Mouse (Mus musculus) heart, embryonic 16.5 days (tissue): ENCODE data around the gene Hnrnph1. TPM values are rescaled to one million over a fixed set of nuclear protein-coding genes. Genes with fewer than 3 reads are reported as not detected.
"Not testable (repeated sequence)": the region's sequence is repeated elsewhere in the genome, so short reads cannot be mapped to it uniquely, and the experiment has no call there.

ENCODE experiments used
- ATAC-seq: fragments of 200-750 bp; cut with Nextera tagmentation; replicated peaks from 2 replicates; pipeline ENCODE4 v1.8.0; 2017; ENCODE audit warnings: moderate number of reproducible peaks; ENCODE audit not compliant: insufficient read depth, low FRiP score; ENCODE audit errors: extremely low read depth
- H3K27ac ChIP-seq: fragments of 300-500 bp; sonication (generic); 2 replicates; pipeline ENCODE4 v1.5.1; 2014; ENCODE audit warnings: mild to moderate bottlenecking, low read length, control low read depth, moderate library complexity
- H3K27me3 ChIP-seq: fragments of 300-500 bp; sonication (generic); 2 replicates; pipeline ENCODE4 v1.6.1; 2014; ENCODE audit warnings: low read length, mixed read lengths; ENCODE audit not compliant: control insufficient read depth, insufficient read depth
- H3K36me3 ChIP-seq: fragments of 300-500 bp; sonication (generic); 2 replicates; pipeline ENCODE4 v1.6.1; 2014; ENCODE audit not compliant: control insufficient read depth, insufficient read depth
- H3K4me1 ChIP-seq: fragments of 300-500 bp; sonication (generic); 2 replicates; pipeline ENCODE4 v1.6.1; 2014; ENCODE audit warnings: low read length, mixed read lengths; ENCODE audit not compliant: control insufficient read depth, insufficient read depth
- H3K4me2 ChIP-seq: fragments of 300-500 bp; sonication (generic); 2 replicates; pipeline ENCODE4 v1.6.1; 2014; ENCODE audit warnings: low read depth, mild to moderate bottlenecking, control low read depth, low read length
- H3K4me3 ChIP-seq: fragments of 300-500 bp; sonication (generic); 2 replicates; pipeline ENCODE4 v1.5.1; 2014; ENCODE audit warnings: mild to moderate bottlenecking, control low read depth, low read length
- H3K9ac ChIP-seq: fragments of 300-500 bp; sonication (generic); 2 replicates; pipeline ENCODE4 v1.6.1; 2014; ENCODE audit warnings: low read length, control low read depth
- H3K9me3 ChIP-seq: fragments of 300-500 bp; sonication (generic); replicated peaks from 2 replicates; pipeline ENCODE4 v1.6.1; 2016; ENCODE audit warnings: low read length; ENCODE audit not compliant: control insufficient read depth
- WGBS: fragments of 180-500 bp; shearing (Covaris S2); extraction: QIAGEN DNeasy Blood & Tissue Kit; methylation state at CpG from one replicate; pipeline ENCODE4 v1.1.7; 2014; 5-methylcytosine and 5-hydroxymethylcytosine counted together
- polyA plus RNA-seq: library from polyadenylated mRNA; unstranded; fragments of >200 nt; fragmentation: Nextera tagmentation; extraction: Ambion mirVana; gene quantifications from 2 replicates; pipeline ENCODE4 v1.2.1, GENCODE M21; 2015

The Hnrnph1 gene
- polyA plus RNA-seq, 1 experiment from 2014 or later, result 252 TPM

GRCm38 (mm10) chr11:50352177-50352576 is 24.6 kb upstream of the Hnrnph1 start:
- ATAC-seq, result no peak
- H3K4me3 ChIP-seq, result no peak overlapping the region
- no peaks in the 10 kb centered on the region for H3K27me3 ChIP-seq
- no peaks in the 10 kb centered on the region for H3K4me1 ChIP-seq
- no peak overlapping the region for H3K9ac ChIP-seq
- no peaks in the 10 kb centered on the region for H3K36me3 ChIP-seq
- H3K27ac ChIP-seq, result no peak overlapping the region
- H3K9me3 ChIP-seq, result no peaks in the 10 kb centered on the region
- WGBS, result 74% methylated on average over 2 of the region's 2 CpGs
- no peak overlapping the region for H3K4me2 ChIP-seq

GRCm38 (mm10) chr11:50354162-50354561 is 22.6 kb upstream of the Hnrnph1 start, which contains the start of gene Cby3:
Cby3 (plus strand) TSS chr11:50354462.
- Histone ChIP-seq H3K9ac (no peak within 1 kb of the TSS), H3K27me3 (no peaks in the 10 kb centered on the region), H3K4me2 (no peak within 1 kb of the TSS), H3K9me3 (no peaks in the 10 kb centered on the region), H3K4me3 (no peak within 1 kb of the TSS), H3K4me1 (no peaks in the 10 kb centered on the region), H3K36me3 (no peaks in the 10 kb centered on the region), H3K27ac (no peak within 1 kb of the TSS)
- ATAC-seq, result no peak

GRCm38 (mm10) chr11:50354851-50355250 is 21.9 kb upstream of the Hnrnph1 start:
- 80% methylated on average over 3 of the region's 3 CpGs for WGBS
- H3K27me3 ChIP-seq, result no peaks in the 10 kb centered on the region
- no peaks in the 10 kb centered on the region for H3K4me1 ChIP-seq
- no peak overlapping the region for H3K4me2 ChIP-seq
- H3K4me3 ChIP-seq, result no peak overlapping the region
- H3K9ac ChIP-seq, result no peak overlapping the region
- no peaks in the 10 kb centered on the region for H3K36me3 ChIP-seq
- H3K9me3 ChIP-seq, result no peaks in the 10 kb centered on the region
- ATAC-seq, result no peak
- H3K27ac ChIP-seq, result no peak overlapping the region

DNA sequence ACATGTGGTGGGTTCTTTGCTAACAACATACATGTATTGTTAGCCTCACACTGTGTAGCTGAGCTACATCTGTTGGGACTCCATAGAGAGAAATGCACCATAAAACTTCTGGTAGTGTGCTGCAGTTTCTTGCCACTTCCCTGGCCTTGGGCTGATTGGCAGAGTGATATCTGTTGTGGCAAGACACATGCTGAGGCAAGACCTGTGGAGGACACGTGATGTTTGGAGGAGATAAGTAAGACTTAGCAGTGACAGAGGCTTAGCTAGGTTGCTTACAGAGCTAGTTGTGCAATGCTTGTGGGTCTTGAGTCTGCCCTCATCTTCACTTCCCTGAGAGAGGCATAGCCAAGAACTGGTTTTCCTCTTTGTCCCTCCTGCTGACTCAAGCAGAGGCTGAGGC is 21.4 kb upstream of the Hnrnph1 start:
- Histone ChIP-seq H3K4me2 (no peak overlapping the region), H3K36me3 (no peaks in the 10 kb centered on the region), H3K27me3 (no peaks in the 10 kb centered on the region), H3K4me1 (no peaks in the 10 kb centered on the region), H3K9me3 (no peaks in the 10 kb centered on the region), H3K4me3 (no peak overlapping the region), H3K27ac (no peak overlapping the region), H3K9ac (no peak overlapping the region)
- ATAC-seq, result no peak
- whole genome bisulfite sequencing, result 63% methylated on average over 1 of the region's 1 CpGs

DNA sequence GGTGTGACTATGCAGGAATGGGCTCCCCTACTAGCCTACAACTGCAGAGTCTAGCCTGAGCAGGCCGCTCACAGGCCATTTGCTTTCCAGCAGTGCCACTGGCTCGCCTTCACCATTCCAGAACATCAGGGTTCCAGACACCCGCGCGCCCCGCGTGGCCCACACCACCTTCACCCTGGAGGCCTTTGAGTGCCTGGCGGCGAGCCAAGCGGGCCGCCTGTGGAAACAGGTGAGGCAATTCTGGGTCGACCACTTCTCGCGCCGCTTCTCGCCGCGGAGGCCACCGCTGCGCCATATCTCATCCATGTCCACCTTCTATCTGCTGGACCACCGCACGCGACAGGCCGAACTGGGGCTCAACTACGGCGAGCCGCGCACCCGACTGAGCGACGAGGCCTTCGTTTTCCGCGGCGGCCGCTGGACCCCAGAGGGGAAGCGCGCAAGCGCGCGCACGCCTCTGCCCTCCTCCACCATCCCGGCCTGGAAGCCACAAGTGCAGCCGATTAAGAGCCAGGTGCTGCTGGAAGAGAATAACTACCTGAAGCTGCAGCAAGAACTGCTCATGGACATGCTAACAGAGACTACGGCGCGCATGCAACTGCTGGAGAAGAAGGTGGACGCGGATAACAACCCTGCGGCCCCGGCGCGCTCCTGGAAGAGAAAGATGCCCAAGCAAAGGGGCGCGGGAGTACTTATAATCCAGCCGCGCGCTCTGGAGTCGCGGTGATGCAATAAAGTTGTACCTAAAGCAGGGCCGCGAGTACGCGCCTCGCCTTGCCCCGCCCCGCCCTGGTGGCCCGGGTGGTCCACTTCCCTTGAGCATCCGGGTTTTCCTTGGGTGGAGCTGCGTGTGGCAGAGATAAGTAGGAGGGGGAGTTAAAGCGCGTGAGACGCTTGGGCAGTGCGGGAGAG is 17.6 kb upstream of the Hnrnph1 start:
- Histone ChIP-seq H3K27ac (no peak overlapping the region), H3K4me1 (no peaks in the 10 kb centered on the region), H3K27me3 (no peaks in the 10 kb centered on the region; the same call in 1 of the 2 replicates), H3K4me2 (peak overlapping the region; percentile 96), H3K4me3 (peak overlapping the region; percentile 70), H3K36me3 (no peaks in the 10 kb centered on the region), H3K9ac (peak overlapping the region; percentile 72), H3K9me3 (no peaks in the 10 kb centered on the region)
- WGBS, result 2% methylated on average over 74 of the region's 74 CpGs
- ATAC-seq, result peak; percentile 58

DNA sequence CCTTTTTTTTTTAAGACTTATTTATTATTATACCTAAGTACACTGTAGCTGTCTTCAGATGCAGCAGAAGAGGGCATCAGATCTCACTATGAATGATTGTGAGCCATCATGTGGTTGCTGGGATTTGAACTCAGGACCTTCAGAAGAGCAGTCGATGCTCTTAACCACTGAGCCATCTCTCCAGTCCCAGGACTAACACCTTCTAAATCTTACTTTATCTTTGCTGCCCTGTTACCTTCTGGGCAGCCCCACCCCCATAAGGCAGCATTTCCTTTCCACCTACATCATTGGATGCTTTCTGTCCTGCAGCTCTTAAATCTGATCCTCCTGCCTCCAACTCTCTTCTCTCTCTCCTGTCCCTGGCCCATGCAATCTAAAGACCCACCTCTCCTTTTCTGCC is 15.5 kb upstream of the Hnrnph1 start:
- not testable (repeated sequence) for H3K27me3 ChIP-seq, H3K27ac ChIP-seq, H3K4me3 ChIP-seq, ATAC-seq, H3K36me3 ChIP-seq, H3K9ac ChIP-seq, H3K4me1 ChIP-seq, H3K9me3 ChIP-seq, H3K4me2 ChIP-seq
- 77% methylated on average over 1 of the region's 1 CpGs for whole genome bisulfite sequencing

GRCm38 (mm10) chr11:50364548-50364947 is 12.2 kb upstream of the Hnrnph1 start:
- no peak overlapping the region for H3K27ac ChIP-seq

DNA sequence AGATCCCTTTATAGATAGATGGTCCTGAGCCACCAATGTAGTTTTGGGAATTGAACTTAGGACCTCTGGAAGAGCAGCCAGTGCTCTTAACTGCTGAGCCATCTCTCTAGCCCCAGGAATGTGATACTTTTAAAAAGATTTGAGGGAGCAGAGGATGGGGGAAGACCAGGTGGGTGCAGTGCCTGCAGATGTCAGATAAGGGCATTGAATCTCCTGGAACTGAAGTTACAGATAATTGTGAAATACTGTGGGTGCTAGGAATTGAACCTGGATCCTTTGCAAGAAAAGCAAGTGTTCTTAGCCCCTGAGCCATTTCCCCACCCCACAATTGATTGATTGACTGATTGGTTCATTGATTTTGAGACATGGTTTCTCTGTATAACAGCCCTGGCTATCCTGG is 11.5 kb upstream of the Hnrnph1 start:
- H3K36me3 ChIP-seq, result no peaks in the 10 kb centered on the region
- H3K9ac ChIP-seq, result no peak overlapping the region
- no peaks in the 10 kb centered on the region for H3K4me1 ChIP-seq
- H3K9me3 ChIP-seq, result no peaks in the 10 kb centered on the region
- H3K4me2 ChIP-seq, result no peak overlapping the region
- ATAC-seq, result no peak
- H3K27ac ChIP-seq, result no peak overlapping the region
- no peaks in the 10 kb centered on the region; the same call in 1 of the 2 replicates for H3K27me3 ChIP-seq
- no peak overlapping the region for H3K4me3 ChIP-seq

More at GRCm38 (mm10) chr11:50364548-50364947, 12.2 kb upstream of the Hnrnph1 start:
- no peak overlapping the region for H3K4me3 ChIP-seq
- no peaks in the 10 kb centered on the region for H3K36me3 ChIP-seq
- ATAC-seq, result 0 out of 2 replicates have a peak, but pooled peaks have one; percentile 47
- no peak overlapping the region for H3K9ac ChIP-seq
- no peaks in the 10 kb centered on the region for H3K4me1 ChIP-seq
- no peaks in the 10 kb centered on the region; the same call in 1 of the 2 replicates for H3K27me3 ChIP-seq
- no peak overlapping the region for H3K4me2 ChIP-seq
- 4% methylated on average over 4 of the region's 4 CpGs for WGBS
- H3K9me3 ChIP-seq, result no peaks in the 10 kb centered on the region

GRCm38 (mm10) chr11:50367531-50367930 is 9.3 kb upstream of the Hnrnph1 start:
- Histone ChIP-seq H3K27me3 (no peaks in the 10 kb centered on the region), H3K36me3 (no peaks in the 10 kb centered on the region), H3K4me3 (no peak overlapping the region), H3K27ac (no peak overlapping the region), H3K9ac (no peak overlapping the region), H3K9me3 (no peaks in the 10 kb centered on the region), H3K4me2 (no peak overlapping the region), H3K4me1 (0 out of 2 replicates have a peak, but pooled peaks cover 5% of the 10 kb centered on the region)
- ATAC-seq, result no peak
- 88% methylated on average over 9 of the region's 9 CpGs for whole genome bisulfite sequencing
